Mouse (Mus musculus): ENCODE results near the gene Lrrc1.

The Lrrc1 gene

GRCm38 (mm10) chr9:77385611-77386010 lies 159.1 kb downstream of the Lrrc1 start:
- DNase-seq (ENCODE audit: low spot score in 2 of 2): no peak

- no peak for DNase-seq (ENCODE audit: low spot score in 2 of 2)
Observed at GRCm38 (mm10) chr9:77384651-77385050, 160.0 kb downstream of the Lrrc1 start.

- DNase-seq (ENCODE audit: low spot score in 2 of 2): no peak
Observed at GRCm38 (mm10) chr9:77383951-77384350, 160.7 kb downstream of the Lrrc1 start.

- DNase-seq (ENCODE audit: low spot score in 2 of 2): no peak
Observed at GRCm38 (mm10) chr9:77382514-77382913, 162.2 kb downstream of the Lrrc1 start.

GRCm38 (mm10) chr9:77381565-77381964 lies 163.1 kb downstream of the Lrrc1 start:
- peak; percentile 65 to 84 for DNase-seq (ENCODE audit: low spot score in 2 of 2)

Measured in cerebellum, postnatal 4 days (tissue).